Mouse (Mus musculus) kidney, embryonic 14.5 days (tissue): Measurements from ENCODE around the gene Zswim3. TPM values are rescaled to one million over a fixed set of nuclear protein-coding genes. Genes with fewer than 3 reads are reported as not detected.
A peak's percentile ranks its signal among the peaks of the same experiment; 100 is the strongest.

ENCODE experiments used
- ATAC-seq: fragments of 200-750 bp; cut with Nextera tagmentation; 2 replicates; pipeline ENCODE4 v1.8.0; 2017; ENCODE audit warnings: moderate number of reproducible peaks, mild to moderate bottlenecking, moderate TSS enrichment, moderate library complexity; ENCODE audit not compliant: low FRiP score, low TSS enrichment
- H3K27ac ChIP-seq: fragments of 300-500 bp; sonication (generic); 2 replicates; pipeline ENCODE4 v1.5.1; 2014; ENCODE audit warnings: low read depth, mild to moderate bottlenecking, low read length, moderate library complexity, mixed read lengths
- H3K27me3 ChIP-seq: fragments of 300-500 bp; sonication (generic); 2 replicates; pipeline ENCODE4 v1.6.1; 2014; ENCODE audit warnings: mild to moderate bottlenecking, low read length; ENCODE audit not compliant: control insufficient read depth, insufficient read depth
- H3K36me3 ChIP-seq: fragments of 300-500 bp; sonication (generic); 2 replicates; pipeline ENCODE4 v1.6.1; 2014; ENCODE audit warnings: low read length, mixed read lengths; ENCODE audit not compliant: control insufficient read depth, insufficient read depth
- H3K4me1 ChIP-seq: fragments of 300-500 bp; sonication (generic); 2 replicates; pipeline ENCODE4 v1.6.1; 2014; ENCODE audit warnings: low read length, mixed read lengths; ENCODE audit not compliant: control insufficient read depth, insufficient read depth
- H3K4me2 ChIP-seq: fragments of 300-500 bp; sonication (generic); replicated peaks from 2 replicates; pipeline ENCODE4 v1.6.1; 2014; ENCODE audit warnings: low read depth, mild to moderate bottlenecking, low read length
- H3K4me3 ChIP-seq: fragments of 300-500 bp; sonication (generic); 2 replicates; pipeline ENCODE4 v1.5.1; 2014; ENCODE audit warnings: mild to moderate bottlenecking, low read length
- H3K9ac ChIP-seq: fragments of 300-500 bp; sonication (generic); 2 replicates; pipeline ENCODE4 v1.6.1; 2014; ENCODE audit warnings: low read depth, mild to moderate bottlenecking, low read length, moderate library complexity
- H3K9me3 ChIP-seq: fragments of 300-500 bp; sonication (generic); 2 replicates; pipeline ENCODE4 v1.6.1; 2016; ENCODE audit warnings: low read length; ENCODE audit not compliant: control insufficient read depth
- WGBS: fragments of 180-500 bp; shearing (Covaris S2); extraction: QIAGEN DNeasy Blood & Tissue Kit; methylation state at CpG from one replicate; pipeline ENCODE4 v1.1.7; 2014; 5-methylcytosine and 5-hydroxymethylcytosine counted together
- polyA plus RNA-seq: library from polyadenylated mRNA; unstranded; fragments of >200 nt; fragmentation: Nextera tagmentation; extraction: Ambion mirVana; gene quantifications from 2 replicates; pipeline ENCODE4 v1.2.1, GENCODE M21; 2014

Gene Zswim3
- polyA plus RNA-seq, 1 experiment from 2014 or later = 9.0 TPM

- Histone ChIP-seq H3K4me2 (peak overlapping the region; percentile 93), H3K4me1 (peaks cover 13% of the 10 kb centered on the region; the same call in 1 of the 2 replicates), H3K27ac (peak overlapping the region; percentile 83; the same call in 1 of the 2 replicates), H3K27me3 (no peaks in the 10 kb centered on the region), H3K4me3 (peak overlapping the region; percentile 71), H3K36me3 (peaks cover 15% of the 10 kb centered on the region; the same call in 1 of the 2 replicates), H3K9ac (peak overlapping the region; percentile 78), H3K9me3 (no peaks in the 10 kb centered on the region)
- 7% methylated on average over 15 of the region's 15 CpGs for WGBS
- peak; percentile 7; the same call in 1 of the 2 replicates for ATAC-seq
These were observed 18.5 kb upstream of the Zswim3 start for GRCm38 (mm10) chr2:164786388-164786885.

- Histone ChIP-seq H3K9me3 (no peaks in the 10 kb centered on the region), H3K4me1 (peaks cover 13% of the 10 kb centered on the region; the same call in 1 of the 2 replicates), H3K9ac (peak overlapping the region; percentile 78), H3K27me3 (no peaks in the 10 kb centered on the region), H3K4me3 (peak overlapping the region; percentile 71), H3K27ac (no peak overlapping the region), H3K4me2 (peak overlapping the region; percentile 93), H3K36me3 (peaks cover 21% of the 10 kb centered on the region)
- 90% methylated on average over 3 of the region's 3 CpGs for WGBS
- ATAC-seq = no peak
These were observed 17.9 kb upstream of the Zswim3 start for GRCm38 (mm10) chr2:164787032-164787431.

GRCm38 (mm10) chr2:164787779-164788178 lies 17.1 kb upstream of the Zswim3 start:
- 72% methylated on average over 10 of the region's 10 CpGs for WGBS
- no peaks in the 10 kb centered on the region for H3K9me3 ChIP-seq
- no peak overlapping the region for H3K4me3 ChIP-seq
- no peak overlapping the region for H3K27ac ChIP-seq
- H3K4me1 ChIP-seq = peaks cover 13% of the 10 kb centered on the region; the same call in 1 of the 2 replicates
- no peaks in the 10 kb centered on the region for H3K27me3 ChIP-seq
- H3K4me2 ChIP-seq = no peak overlapping the region
- ATAC-seq = no peak
- H3K36me3 ChIP-seq = peaks cover 28% of the 10 kb centered on the region
- H3K9ac ChIP-seq = no peak overlapping the region

GRCm38 (mm10) chr2:164788411-164788810 lies 16.5 kb upstream of the Zswim3 start:
- H3K9ac ChIP-seq = no peak overlapping the region

GRCm38 (mm10) chr2:164790451-164790850 lies 14.4 kb upstream of the Zswim3 start:
- Histone ChIP-seq H3K9me3 (no peaks in the 10 kb centered on the region), H3K4me1 (peaks cover 7% of the 10 kb centered on the region; the same call in 1 of the 2 replicates), H3K27me3 (no peaks in the 10 kb centered on the region), H3K9ac (no peak overlapping the region), H3K27ac (no peak overlapping the region), H3K4me2 (no peak overlapping the region), H3K4me3 (no peak overlapping the region), H3K36me3 (peaks cover 46% of the 10 kb centered on the region)
- 80% methylated on average over 4 of the region's 4 CpGs for WGBS
- ATAC-seq = no peak

More at GRCm38 (mm10) chr2:164788411-164788810, 16.5 kb upstream of the Zswim3 start:
- Histone ChIP-seq H3K27me3 (no peaks in the 10 kb centered on the region), H3K4me1 (peaks cover 13% of the 10 kb centered on the region; the same call in 1 of the 2 replicates), H3K4me2 (no peak overlapping the region), H3K9me3 (no peaks in the 10 kb centered on the region), H3K4me3 (no peak overlapping the region), H3K27ac (no peak overlapping the region), H3K36me3 (peaks cover 32% of the 10 kb centered on the region)
- WGBS = 65% methylated on average over 4 of the region's 4 CpGs
- no peak for ATAC-seq

- peaks cover 57% of the 10 kb centered on the region for H3K36me3 ChIP-seq
- no peaks in the 10 kb centered on the region for H3K27me3 ChIP-seq
- H3K4me1 ChIP-seq = peaks cover 3% of the 10 kb centered on the region; the same call in 1 of the 2 replicates
- H3K9ac ChIP-seq = no peak overlapping the region
- no peak overlapping the region for H3K27ac ChIP-seq
- H3K9me3 ChIP-seq = no peaks in the 10 kb centered on the region
- H3K4me2 ChIP-seq = no peak overlapping the region
- 96% methylated on average over 18 of the region's 18 CpGs for WGBS
- H3K4me3 ChIP-seq = no peak overlapping the region
- ATAC-seq = no peak
These were observed 13.0 kb upstream of the Zswim3 start for GRCm38 (mm10) chr2:164791841-164792261.

GRCm38 (mm10) chr2:164792400-164793190 lies 12.3 kb upstream of the Zswim3 start:
- Histone ChIP-seq H3K27ac (no peak overlapping the region), H3K36me3 (peaks cover 58% of the 10 kb centered on the region), H3K4me1 (no peaks in the 10 kb centered on the region), H3K27me3 (no peaks in the 10 kb centered on the region), H3K9me3 (no peaks in the 10 kb centered on the region), H3K4me2 (no peak overlapping the region), H3K9ac (no peak overlapping the region), H3K4me3 (no peak overlapping the region)
- 94% methylated on average over 12 of the region's 12 CpGs for WGBS
- no peak for ATAC-seq

- no peak overlapping the region for H3K27ac ChIP-seq
- peaks cover 63% of the 10 kb centered on the region for H3K36me3 ChIP-seq
- no peaks in the 10 kb centered on the region for H3K27me3 ChIP-seq
- no peak overlapping the region for H3K4me2 ChIP-seq
- H3K9me3 ChIP-seq = no peaks in the 10 kb centered on the region
- no peaks in the 10 kb centered on the region for H3K4me1 ChIP-seq
- WGBS = 92% methylated on average over 3 of the region's 3 CpGs
- no peak for ATAC-seq
- H3K4me3 ChIP-seq = no peak overlapping the region
- H3K9ac ChIP-seq = no peak overlapping the region
These were observed 11.7 kb upstream of the Zswim3 start for GRCm38 (mm10) chr2:164793236-164793635.

- no peak overlapping the region for H3K4me3 ChIP-seq
- no peak overlapping the region for H3K27ac ChIP-seq
- H3K4me1 ChIP-seq = no peaks in the 10 kb centered on the region
- no peak overlapping the region for H3K9ac ChIP-seq
- no peak for ATAC-seq
- H3K36me3 ChIP-seq = peaks cover 62% of the 10 kb centered on the region
- no peaks in the 10 kb centered on the region for H3K27me3 ChIP-seq
- no peak overlapping the region for H3K4me2 ChIP-seq
- WGBS = 86% methylated on average over 2 of the region's 2 CpGs
- H3K9me3 ChIP-seq = no peaks in the 10 kb centered on the region
These were observed 11.1 kb upstream of the Zswim3 start for GRCm38 (mm10) chr2:164793772-164794171.
